Mouse (Mus musculus) embryonic fibroblast, embryonic 13.5 days (primary cell): ENCODE measurements around the gene Slc29a4.

ENCODE experiments used
- CTCF ChIP-seq: IDR thresholded peaks from 2 replicates; pipeline ENCODE4 v1.5.1; 2011; ENCODE audit warnings: mild to moderate bottlenecking, control low read depth, low read length, moderate library complexity, borderline replicate concordance; ENCODE audit not compliant: insufficient read depth
- POLR2A ChIP-seq: IDR thresholded peaks from 2 replicates; pipeline ENCODE4 v1.6.1; 2011; ENCODE audit warnings: low read depth, mild to moderate bottlenecking, control low read depth, low read length, moderate library complexity

GRCm38 (mm10) chr5:142702511-142703138 is 10.3 kb downstream of the Slc29a4 start:
- no peak for TF ChIP-seq CTCF
- TF ChIP-seq POLR2A = no peak
